Mouse (Mus musculus) stomach, postnatal 0 days (tissue): ENCODE data around the gene Limk1.

Source experiments
- CTCF ChIP-seq: IDR thresholded peaks from 2 replicates; pipeline ENCODE4 v1.5.1; 2016; ENCODE audit warnings: antibody characterized with exemption, low read depth, mild to moderate bottlenecking, moderate library complexity
- EP300 ChIP-seq: optimal IDR thresholded peaks from 2 replicates; pipeline ENCODE3; 2016; ENCODE audit warnings: antibody characterized with exemption

DNA sequence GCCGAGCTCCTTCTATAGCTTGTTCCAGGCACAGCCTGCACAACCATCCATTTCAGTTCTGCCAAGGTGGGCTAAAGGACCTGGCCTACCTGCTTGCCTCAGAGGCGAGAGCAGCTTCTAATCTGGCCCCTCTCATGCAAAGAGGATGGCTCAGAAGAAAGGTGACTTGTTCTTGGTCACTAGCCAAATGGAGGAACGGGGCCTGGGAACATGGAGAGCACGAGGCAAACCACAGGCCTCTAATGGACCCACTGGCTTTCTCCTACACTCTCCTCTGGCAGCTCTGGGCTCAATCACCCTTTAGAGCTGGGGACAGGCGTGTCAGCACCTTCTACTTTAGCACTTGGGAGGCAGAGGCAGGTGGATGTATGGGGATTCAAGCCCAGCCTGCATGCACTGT lies 13.4 kb downstream of the Limk1 start:
- TF ChIP-seq CTCF (no peak), EP300 (no peak)
